Mouse (Mus musculus): ENCODE measurements around the gene Pcgf6.
"Not testable (repeated sequence)": the region's sequence is repeated elsewhere in the genome, so short reads cannot be mapped to it uniquely, and the experiment has no call there.

Pcgf6 gene

GRCm38 (mm10) chr19:47024954-47025353, 25.8 kb downstream of the Pcgf6 start:
- no peak for DNase-seq

- DNase-seq = no peak
Measured at GRCm38 (mm10) chr19:47023546-47023945, 27.2 kb downstream of the Pcgf6 start.

- no peak for DNase-seq
Measured at GRCm38 (mm10) chr19:47022709-47023108, 28.0 kb downstream of the Pcgf6 start.

DNA sequence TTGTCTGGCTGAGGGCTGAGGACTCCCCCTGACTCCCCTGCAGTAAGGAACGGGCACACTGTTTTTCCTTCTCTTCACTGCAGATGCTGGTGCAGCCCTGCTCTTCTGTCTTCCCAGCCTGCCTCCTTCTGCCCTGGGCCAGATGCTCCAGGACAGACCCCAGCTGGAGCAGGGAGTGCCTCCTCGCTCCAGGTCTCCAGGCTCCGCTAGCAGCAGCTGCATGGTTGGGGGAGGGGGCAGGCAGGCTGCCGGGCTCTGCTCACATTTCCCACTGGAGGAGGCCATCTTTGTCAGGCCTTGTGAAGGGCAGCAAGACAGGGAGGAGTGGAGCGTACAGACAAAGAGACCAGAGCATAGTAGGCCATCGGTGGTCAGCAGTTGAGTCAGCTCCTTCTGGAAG, 31.4 kb downstream of the Pcgf6 start:
- DNase-seq = no peak

DNA sequence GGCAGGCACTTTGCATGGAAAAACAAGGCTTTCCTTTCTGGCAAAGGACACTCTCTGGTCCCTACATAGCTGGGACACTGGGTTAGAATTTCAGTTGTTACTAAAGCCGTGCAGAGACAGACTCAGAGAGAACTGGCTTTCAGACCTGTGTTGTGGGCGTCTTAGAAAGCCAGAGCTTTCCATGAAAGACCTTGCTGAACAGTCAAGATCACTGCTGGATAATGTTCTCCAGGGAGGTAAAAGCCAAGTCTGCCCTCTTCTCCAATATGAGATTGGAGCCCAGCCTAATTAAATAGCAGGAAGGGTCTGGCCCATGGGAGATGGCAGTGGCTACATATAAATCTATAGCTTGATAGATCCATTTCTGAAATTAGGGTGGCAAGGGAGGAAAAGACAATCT, 32.4 kb downstream of the Pcgf6 start:
- DNase-seq = no peak

- no peak for DNase-seq
Measured at GRCm38 (mm10) chr19:47017831-47018230, 32.9 kb downstream of the Pcgf6 start.

DNA sequence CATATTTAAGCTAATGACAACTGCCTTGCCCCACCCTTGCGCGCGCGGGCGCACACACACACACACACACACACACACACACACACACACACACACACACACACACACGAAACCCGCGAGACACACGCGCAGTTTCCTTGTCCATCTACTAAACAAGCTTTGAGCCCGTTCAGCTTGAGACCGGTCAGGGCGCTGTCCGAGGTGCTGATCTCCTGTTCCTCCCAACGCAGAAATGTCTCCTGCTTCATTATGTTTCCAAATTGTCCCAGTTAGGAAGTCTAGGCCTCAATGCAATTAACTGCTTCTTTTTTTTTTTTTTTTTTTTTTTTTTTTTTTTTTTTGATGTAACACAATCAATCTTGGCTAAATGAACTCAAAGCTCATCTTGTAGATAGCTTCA, 34.2 kb downstream of the Pcgf6 start:
- DNase-seq = peak; percentile 76 to 95

DNA sequence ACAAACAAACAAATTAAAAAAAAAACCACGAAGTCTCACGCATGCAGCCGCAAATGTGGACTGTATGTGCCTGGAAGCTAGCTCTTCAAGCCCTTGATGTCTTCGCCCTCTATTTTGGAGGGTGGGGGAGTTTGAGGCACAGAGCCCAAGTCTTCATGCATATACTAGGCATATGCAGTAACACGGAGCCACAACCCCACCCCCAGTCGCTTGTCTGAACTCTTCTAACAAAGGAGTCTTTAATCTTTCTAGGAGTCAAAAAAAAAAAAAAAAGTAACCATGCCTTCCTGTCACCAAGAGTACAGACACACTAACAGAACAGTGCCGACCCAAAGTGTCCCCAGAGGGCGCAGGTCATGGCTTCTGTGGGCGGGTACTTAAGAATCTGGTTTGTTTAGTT, 34.7 kb downstream of the Pcgf6 start:
- DNase-seq = no peak

DNA sequence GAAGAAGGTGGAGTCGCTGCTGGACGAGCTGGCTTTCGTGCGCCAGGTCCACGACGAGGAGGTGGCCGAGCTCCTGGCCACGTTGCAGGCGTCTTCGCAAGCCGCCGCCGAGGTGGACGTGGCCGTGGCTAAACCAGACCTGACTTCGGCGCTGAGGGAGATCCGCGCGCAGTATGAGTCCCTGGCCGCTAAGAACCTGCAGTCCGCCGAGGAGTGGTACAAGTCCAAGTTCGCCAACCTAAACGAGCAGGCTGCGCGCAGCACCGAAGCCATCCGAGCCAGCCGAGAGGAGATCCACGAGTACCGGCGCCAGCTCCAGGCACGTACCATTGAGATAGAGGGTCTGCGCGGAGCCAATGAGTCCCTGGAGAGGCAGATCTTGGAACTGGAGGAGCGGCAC, 35.3 kb downstream of the Pcgf6 start:
- no peak for DNase-seq

DNA sequence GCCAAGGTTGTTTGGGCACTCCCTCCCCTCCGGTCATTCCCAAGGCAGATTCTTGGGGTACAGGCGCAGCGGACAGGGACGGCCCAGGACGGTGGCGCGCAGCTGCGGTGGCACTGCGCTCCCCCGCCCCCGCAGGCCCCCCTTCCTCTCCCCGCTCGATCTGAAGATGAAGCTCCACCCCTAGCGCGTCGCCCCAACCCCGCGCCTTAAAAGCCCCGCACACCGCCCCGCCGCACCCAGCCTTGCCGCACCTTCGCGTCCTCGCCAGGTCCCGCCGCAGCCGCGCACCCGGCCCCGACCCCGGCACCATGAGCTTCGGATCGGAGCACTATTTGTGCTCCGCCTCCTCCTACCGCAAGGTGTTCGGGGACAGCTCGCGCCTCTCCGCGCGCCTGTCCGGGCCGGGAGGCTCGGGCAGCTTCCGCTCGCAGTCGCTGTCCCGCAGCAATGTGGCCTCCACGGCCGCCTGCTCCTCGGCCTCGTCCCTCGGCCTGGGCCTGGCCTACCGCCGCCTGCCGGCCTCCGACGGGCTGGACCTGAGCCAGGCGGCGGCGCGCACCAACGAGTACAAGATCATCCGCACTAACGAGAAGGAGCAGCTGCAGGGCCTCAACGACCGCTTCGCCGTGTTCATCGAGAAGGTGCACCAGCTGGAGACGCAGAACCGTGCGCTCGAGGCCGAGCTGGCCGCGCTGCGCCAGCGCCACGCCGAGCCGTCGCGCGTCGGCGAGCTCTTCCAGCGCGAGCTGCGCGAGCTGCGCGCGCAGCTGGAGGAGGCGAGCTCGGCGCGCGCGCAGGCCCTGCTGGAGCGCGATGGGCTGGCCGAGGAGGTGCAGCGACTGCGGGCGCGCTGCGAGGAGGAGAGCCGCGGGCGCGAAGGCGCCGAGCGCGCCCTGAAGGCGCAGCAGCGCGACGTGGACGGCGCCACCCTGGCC, 36.0 kb downstream of the Pcgf6 start, which contains the start of the genes Ina and Nt5c2:
Gene Ina, plus strand, starts transcription at position 252 of the 935 bp plus-strand sequence.
Gene Nt5c2, minus strand, starts transcription at position 707 of the 935 bp plus-strand sequence.
- DNase-seq = peak; percentile 10 to 51

- no peak for DNase-seq
Measured at GRCm38 (mm10) chr19:47014159-47014446, 36.6 kb downstream of the Pcgf6 start.

GRCm38 (mm10) chr19:47013340-47014158, 37.2 kb downstream of the Pcgf6 start:
- no peak for DNase-seq

DNA sequence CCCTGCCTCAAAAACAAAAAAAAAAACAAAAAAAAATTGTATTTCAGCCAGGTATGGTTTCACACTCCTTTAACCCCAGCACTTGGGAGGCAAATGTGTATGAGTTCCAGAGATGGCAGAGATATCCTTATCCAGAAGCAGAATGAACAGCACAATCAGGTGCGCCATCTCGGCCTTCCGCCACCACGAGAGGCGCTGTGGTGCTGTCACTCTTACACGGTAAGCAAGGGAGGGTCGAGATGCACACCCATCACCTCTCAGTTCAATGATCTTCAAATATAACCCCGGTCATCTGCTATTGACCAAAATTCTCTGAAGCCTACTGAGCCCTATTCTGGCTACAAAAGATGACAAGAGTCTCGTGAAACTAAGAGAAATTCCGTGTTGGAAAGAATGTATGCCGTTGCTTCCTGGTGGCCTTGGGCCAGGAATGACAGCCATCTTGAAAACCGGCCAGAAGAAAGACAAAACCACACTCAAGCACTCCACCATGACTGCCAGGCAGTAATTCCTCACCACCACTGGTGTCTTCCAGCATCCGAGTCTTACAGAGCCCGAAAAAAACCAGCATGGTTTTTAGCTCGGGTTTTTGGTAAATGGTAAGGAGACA, 38.1 kb downstream of the Pcgf6 start:
- no peak for DNase-seq

DNA sequence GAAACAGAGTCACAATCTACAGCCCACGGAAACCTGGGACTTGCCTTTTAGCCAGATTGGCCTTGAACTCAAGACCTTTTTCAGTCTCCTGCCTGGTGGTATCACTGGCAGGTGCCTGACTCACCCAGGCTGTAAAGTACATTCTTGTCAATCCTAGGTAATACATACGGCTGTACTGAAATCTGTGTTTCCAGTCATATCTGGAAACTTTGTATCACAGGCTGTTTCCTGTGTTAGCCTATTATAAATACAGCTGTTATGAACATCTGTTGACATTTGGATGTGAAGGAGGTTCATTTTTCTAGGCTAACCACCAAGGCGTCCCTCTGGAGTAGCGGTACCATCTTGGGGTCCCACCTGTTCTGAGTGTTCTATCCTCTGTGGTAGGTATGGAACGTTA, 40.8 kb downstream of the Pcgf6 start:
- DNase-seq = no peak

- no peak for DNase-seq
Measured at GRCm38 (mm10) chr19:47009420-47009819, 41.3 kb downstream of the Pcgf6 start.

DNA sequence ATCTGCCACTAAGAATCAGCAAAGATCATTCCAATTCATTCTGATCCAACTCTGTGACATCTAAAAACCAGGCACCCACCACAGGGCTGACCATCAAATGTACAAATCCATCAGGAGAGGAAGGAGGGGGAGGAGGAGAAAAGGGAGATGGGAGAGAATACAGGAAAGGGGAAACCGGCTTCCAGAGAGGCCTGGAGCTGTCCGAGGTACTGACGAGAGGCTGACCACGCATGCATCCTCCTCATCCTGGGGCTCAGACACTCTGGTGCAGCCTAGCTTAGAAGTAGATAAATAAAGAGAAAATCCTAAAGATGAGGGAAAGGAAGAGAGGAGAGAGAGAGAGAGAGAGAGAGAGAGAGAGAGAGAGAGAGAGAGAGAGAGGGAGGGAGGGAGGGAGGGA, 44.4 kb downstream of the Pcgf6 start:
- DNase-seq = peak; percentile 48 to 87

DNA sequence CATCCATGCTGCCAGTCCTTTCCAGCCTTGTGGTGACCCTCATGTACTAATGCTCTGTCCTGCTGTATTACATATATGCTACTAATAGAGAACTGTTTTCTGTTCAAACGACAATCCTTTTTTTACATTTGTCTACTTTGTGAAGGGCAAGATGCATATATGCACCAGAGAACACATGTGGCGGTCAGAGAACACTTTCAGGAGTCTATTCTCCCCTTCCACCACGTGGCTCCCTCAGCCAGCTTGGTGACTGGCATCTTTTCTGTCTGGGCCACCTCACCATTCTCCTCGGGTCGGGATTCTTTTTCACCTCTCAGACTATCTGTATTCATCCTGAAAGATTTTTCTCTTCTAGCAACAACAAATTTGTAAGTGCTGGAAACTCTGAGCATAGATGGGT, 44.8 kb downstream of the Pcgf6 start:
- no peak for DNase-seq

DNA sequence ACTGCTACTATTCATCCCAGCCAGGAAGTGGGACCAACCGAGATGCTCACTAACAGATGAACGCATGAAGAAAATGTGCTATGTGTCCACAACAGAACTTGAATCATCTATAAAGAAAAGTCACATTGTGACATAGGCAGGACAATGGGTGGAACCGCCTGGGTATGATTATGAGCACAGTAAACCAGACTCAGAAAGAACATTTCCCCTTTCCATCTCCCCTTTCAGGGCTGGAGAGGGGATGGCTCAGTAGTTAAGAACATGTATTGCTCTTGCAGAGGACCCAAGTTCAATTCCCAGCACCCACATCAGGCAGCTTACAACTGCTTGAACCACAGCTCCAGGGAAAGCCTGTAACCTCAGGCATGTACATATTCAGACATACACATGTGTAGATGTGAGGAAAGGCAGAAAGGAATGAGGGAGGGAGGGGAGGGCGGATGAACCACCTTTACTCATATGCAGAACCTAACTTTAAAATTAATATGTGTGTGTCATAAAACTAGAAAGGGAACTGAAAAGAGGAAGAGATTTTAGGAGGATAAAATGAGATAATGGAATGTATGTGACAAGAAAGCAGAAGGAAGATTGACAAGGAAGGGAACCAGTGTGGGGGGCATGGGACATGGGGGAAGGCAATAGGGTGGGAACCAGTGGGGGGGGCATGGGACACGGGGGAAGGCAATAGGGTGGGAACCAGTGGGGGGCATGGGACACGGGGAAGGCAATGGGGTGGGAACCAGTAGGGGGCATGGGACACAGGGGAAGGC, 46.8 kb downstream of the Pcgf6 start:
- DNase-seq = no peak

DNA sequence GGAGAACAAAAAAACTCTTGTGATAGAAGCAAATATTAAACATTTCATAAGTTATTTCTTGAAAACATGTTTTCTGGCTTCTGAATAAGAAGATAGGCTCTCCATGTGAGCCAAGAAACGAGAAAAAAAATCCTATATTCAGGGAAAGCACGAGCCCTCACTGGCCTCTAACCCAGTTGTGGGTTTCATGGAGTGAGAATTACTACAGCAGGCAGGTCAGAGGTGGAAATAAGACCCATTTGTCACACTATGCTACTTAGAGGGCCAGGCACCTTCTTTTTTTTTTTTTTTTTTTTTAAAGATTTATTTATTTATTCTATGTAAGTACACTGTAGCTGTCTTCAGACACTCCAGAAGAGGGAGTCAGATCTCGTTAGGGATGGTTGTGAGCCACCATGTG, 50.3 kb downstream of the Pcgf6 start:
- DNase-seq = not testable (repeated sequence)

DNA sequence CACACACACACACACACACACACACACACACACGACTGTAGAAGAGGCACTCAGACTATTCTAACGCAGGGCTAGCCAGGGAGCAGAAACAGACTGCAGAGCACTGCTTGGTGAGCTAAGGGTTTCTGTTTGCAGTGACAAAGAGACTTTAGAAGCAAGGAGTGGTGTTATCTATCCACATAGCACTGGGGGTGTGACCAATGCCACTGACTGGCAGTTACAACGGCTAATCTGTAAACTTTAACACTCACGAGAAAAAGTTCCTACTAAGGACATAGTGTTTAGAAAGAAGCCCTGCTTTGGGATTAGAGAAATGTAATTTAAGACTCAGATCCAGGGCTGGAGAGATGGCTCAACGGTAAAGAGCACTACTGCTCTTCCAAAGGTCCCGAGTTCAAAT, 51.0 kb downstream of the Pcgf6 start:
- no peak for DNase-seq

DNA sequence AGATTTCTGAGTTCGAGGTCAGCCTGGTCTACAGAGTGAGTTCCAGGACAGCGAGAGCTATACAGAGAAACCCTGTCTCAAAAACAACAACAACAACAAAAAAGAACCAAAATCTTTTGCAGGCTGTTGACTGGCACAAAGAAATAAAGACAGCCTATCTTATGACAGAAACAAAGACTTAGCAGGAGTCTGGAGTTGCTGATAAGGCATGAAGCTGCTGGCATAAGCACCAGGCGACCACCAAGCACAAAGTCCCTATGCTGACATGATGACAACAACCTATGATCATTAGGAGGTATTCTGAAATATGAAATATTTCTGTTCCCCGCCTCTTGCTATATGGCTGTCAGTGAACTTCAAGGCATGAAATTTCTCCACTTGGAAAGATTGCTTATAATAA, 51.8 kb downstream of the Pcgf6 start:
- no peak for DNase-seq

DNA sequence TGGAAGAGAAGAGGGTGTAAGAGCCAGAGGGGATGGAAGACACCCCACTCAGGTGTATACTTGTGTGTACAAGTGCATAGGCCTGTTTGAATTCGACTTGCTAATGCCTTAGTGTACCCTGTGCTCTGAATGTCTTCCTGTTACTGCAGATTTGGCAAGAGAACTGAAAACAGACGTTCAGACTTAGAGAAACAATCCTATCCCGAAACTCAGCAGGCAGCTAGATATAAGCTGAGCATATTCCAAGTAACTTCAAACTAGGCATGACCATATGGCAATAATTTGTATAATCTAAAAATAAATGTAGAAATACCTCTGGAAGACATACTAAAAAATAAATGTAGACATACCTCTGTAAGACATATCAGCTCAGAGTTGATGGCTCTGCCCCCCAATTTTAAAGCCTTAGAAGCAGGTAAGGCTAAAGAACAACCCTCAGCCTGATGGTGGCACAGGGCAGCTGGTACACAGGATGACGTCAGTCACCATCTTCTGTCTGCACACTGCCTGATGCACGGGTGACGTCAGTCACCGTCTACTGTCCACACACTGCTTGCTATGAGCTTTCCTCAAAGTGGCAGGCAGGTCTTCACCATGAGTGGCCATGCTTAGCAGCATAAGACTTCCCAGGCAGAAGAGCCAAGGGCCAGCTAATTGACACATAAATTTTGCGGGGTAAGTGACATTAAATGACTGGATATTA, 52.4 kb downstream of the Pcgf6 start:
- DNase-seq = no peak
